Mouse (Mus musculus) heart, postnatal 0 days (tissue): ENCODE measurements around the gene Glis3.

ENCODE experiments used
- CTCF ChIP-seq: IDR thresholded peaks from 2 replicates; pipeline ENCODE4 v1.5.1; 2016; ENCODE audit warnings: antibody characterized with exemption, control low read depth, low read depth
- EP300 ChIP-seq: IDR thresholded peaks from 2 replicates; pipeline ENCODE4 v1.6.1; 2016; ENCODE audit warnings: antibody characterized with exemption, low read depth

DNA sequence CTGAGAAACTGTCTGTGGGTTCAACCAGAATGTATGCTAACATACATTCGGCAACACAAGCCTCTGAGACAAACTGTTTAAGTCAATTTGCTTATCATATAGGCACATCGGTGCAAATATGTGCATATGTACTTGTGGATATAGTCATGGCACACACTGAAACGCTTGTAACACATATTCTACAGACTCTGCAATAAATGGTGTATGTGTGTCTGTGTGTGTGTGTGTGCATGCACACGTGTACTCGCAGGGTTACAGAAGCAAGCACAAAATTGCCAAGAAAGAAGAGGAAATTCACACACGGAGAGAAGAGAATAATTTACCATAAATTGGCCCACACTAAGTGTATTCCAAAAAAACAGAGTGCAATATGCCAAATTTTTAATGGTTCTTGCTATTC is 312.6 kb downstream of the Glis3 start:
- no peak for TF ChIP-seq CTCF
- TF ChIP-seq EP300: no peak
